Comparison of ENCODE assay signal across 20 mouse cellular contexts in the genomic region with DNA sequence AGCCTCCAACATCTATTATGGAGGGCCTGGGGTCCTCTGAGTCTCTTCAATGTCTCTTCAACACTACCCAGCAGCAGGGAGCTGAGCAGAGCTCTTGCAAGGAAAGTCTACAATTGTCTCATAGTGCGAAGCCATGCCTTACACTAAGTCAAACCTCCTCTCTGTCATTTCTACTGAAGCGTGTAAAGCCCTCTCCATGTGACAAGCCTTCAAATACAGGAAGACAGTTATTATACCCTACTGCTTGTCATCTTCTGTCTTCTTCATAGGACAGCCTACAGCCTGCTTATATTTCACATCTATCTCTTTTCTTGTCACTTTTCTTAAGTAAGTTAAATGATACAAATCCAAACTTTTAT.
DNase-seq lines count a peak whose midpoint lies in the region; ATAC-seq and TF ChIP-seq lines count a peak whose summit lies in the region.
"Had no signal": no experiment of that assay in that cellular context is flagged by ENCODE, and none has a peak within 500 bp of the region (broad histone marks: within the 10 kb centered on the region; RNA-seq: fewer than 3 reads in every experiment).

No protein-coding gene starts in this region.

- no peak for TF ChIP-seq CTCF in intestine, postnatal 0 days (IDR thresholded peaks at IDR 0.05; ENCODE audit: low read depth)
- no peak for TF ChIP-seq CTCF in CH12.LX (conservative IDR thresholded peaks at IDR 0.05 in 1 of 2, IDR thresholded peaks at IDR 0.05 in 1 of 2; ENCODE audit: low read depth in 2 of 2, low read length in 2 of 2)

- no peak overlapping the region for H3K4me2 ChIP-seq in intestine, embryonic 15.5 days (replicated peaks)
- H3K4me2 ChIP-seq in intestine, postnatal 0 days (replicated peaks; ENCODE audit: low read depth), result no peak overlapping the region
- H3K4me2 ChIP-seq in CH12.LX (ENCODE audit: insufficient read depth, low read depth, poor library complexity, severe bottlenecking), result no peak overlapping the region
- H3K4me2 ChIP-seq: embryonic facial prominence, embryonic 13.5 days; forebrain, embryonic 13.5 days; heart, embryonic 13.5 days; hindbrain, embryonic 15.5 days had no signal

- TF ChIP-seq RAD21 in CH12.LX (IDR thresholded peaks at IDR 0.05; ENCODE audit: low read depth, low read length), result no peak

- no peaks in the 10 kb centered on the region for H3K27me3 ChIP-seq in intestine, embryonic 15.5 days (replicated peaks)
- H3K27me3 ChIP-seq in intestine, postnatal 0 days (replicated peaks; ENCODE audit: control insufficient read depth, insufficient read depth, low read length), result no peaks in the 10 kb centered on the region
- H3K27me3 ChIP-seq in CH12.LX (replicated peaks), result no peaks in the 10 kb centered on the region
- H3K27me3 ChIP-seq in splenic B cell, adult 2 months (ENCODE audit: control insufficient read depth, insufficient read depth, low read length, poor library complexity, severe bottlenecking), result no peaks in the 10 kb centered on the region
- H3K27me3 ChIP-seq: embryonic facial prominence, embryonic 13.5 days; forebrain, embryonic 13.5 days; heart, embryonic 13.5 days; hindbrain, embryonic 15.5 days had no signal

- dilution Hi-C loops in CH12.LX (cut with MboI; ENCODE audit: extremely low pct_ligation_motif_present, extremely low pct_unique_long_range_greater_than_20kb, low sequenced_read_pairs), result no loop called here

- no peak overlapping the region for H3K4me3 ChIP-seq in intestine, embryonic 15.5 days (replicated peaks)
- no peak overlapping the region for H3K4me3 ChIP-seq in intestine, postnatal 0 days (ENCODE audit: low read depth, low read length)
- H3K4me3 ChIP-seq in CH12.LX (replicated peaks in 1 of 3; ENCODE audit: low read depth in 2 of 3, low read length in 2 of 3, poor library complexity in 1 of 3), result no peak overlapping the region
- H3K4me3 ChIP-seq: embryonic facial prominence, embryonic 13.5 days; forebrain, embryonic 13.5 days; heart, adult 2 months; heart, embryonic 13.5 days; hindbrain, embryonic 15.5 days had no signal

- H3K9ac ChIP-seq in intestine, embryonic 15.5 days, result no peak overlapping the region
- H3K9ac ChIP-seq in intestine, postnatal 0 days (ENCODE audit: low read depth, low read length), result no peak overlapping the region
- H3K9ac ChIP-seq in CH12.LX (ENCODE audit: insufficient read depth, low read depth), result no peak overlapping the region
- H3K9ac ChIP-seq: embryonic facial prominence, embryonic 13.5 days; forebrain, embryonic 13.5 days; heart, embryonic 13.5 days; hindbrain, embryonic 15.5 days had no signal

- no peaks in the 10 kb centered on the region for H3K4me1 ChIP-seq in intestine, embryonic 15.5 days (replicated peaks)
- H3K4me1 ChIP-seq in intestine, postnatal 0 days (replicated peaks; ENCODE audit: control insufficient read depth, insufficient read depth, low read length), result no peaks in the 10 kb centered on the region
- H3K4me1 ChIP-seq in CH12.LX (ENCODE audit: control insufficient read depth in 1 of 2, insufficient read depth in 2 of 2), result peaks cover 0 to 24% of the 10 kb centered on the region in 2 experiments; a peak in 2 of 4 replicates
- H3K4me1 ChIP-seq: forebrain, embryonic 13.5 days; hindbrain, embryonic 15.5 days had no signal

- no peak for TF ChIP-seq POLR2A in CH12.LX (IDR thresholded peaks at IDR 0.05; ENCODE audit: low read depth, low read length)

- no peaks in the 10 kb centered on the region for H3K79me2 ChIP-seq in CH12.LX (replicated peaks; ENCODE audit: control insufficient read depth, extremely low read depth, insufficient read depth, poor library complexity, severe bottlenecking)

- WGBS in intestine, embryonic 15.5 days, result 80% methylated on average over 2 of the region's 2 CpGs
- WGBS in intestine, postnatal 0 days, result 62% methylated on average over 2 of the region's 2 CpGs

- TF ChIP-seq EP300 in CH12.LX (IDR thresholded peaks at IDR 0.05; ENCODE audit: low read length), result no peak

- 0 out of 2 replicates have a peak, but pooled peaks have one; percentile 4 for ATAC-seq in intestine, embryonic 15.5 days
- ATAC-seq in intestine, postnatal 0 days, result no peak
- ATAC-seq: CD4-positive, CD25-positive, alpha-beta regulatory T cell, adult 4 months; forebrain, embryonic 13.5 days; Patski had no signal

- no peaks in the 10 kb centered on the region for H3K36me3 ChIP-seq in intestine, embryonic 15.5 days
- no peaks in the 10 kb centered on the region for H3K36me3 ChIP-seq in intestine, postnatal 0 days (ENCODE audit: control insufficient read depth, insufficient read depth)
- no peaks in the 10 kb centered on the region for H3K36me3 ChIP-seq in CH12.LX (replicated peaks in 1 of 2; ENCODE audit: control insufficient read depth in 1 of 2, insufficient read depth in 1 of 2, low read length in 1 of 2)
- H3K36me3 ChIP-seq in splenic B cell, adult 2 months (ENCODE audit: control insufficient read depth, insufficient read depth, low read length, poor library complexity, severe bottlenecking), result no peaks in the 10 kb centered on the region
- H3K36me3 ChIP-seq: embryonic facial prominence, embryonic 13.5 days; heart, embryonic 13.5 days; hindbrain, embryonic 15.5 days had no signal

- H3K27ac ChIP-seq in intestine, embryonic 15.5 days, result no peak overlapping the region
- no peak overlapping the region for H3K27ac ChIP-seq in intestine, postnatal 0 days (ENCODE audit: low read depth, low read length)
- H3K27ac ChIP-seq in CH12.LX (ENCODE audit: insufficient read depth, low read depth), result no peak overlapping the region
- H3K27ac ChIP-seq: embryonic facial prominence, embryonic 13.5 days; forebrain, embryonic 13.5 days; heart, adult 2 months; heart, embryonic 13.5 days; hindbrain, embryonic 15.5 days had no signal

- in situ Hi-C loops in CH12.LX (cut with MboI; ENCODE audit: low pct_ligation_motif_present, low pct_unique_long_range_greater_than_20kb, low sequenced_read_pairs), result no loop called here

- DNase-seq in A20 (ENCODE audit: low read depth, low spot score) (peak; percentile 52), CH12.LX (ENCODE audit: extremely low read depth) (peak; percentile 18)
- DNase-seq in splenic B cell, adult 2 months (ENCODE audit: low read depth, low spot score), result peak; percentile 62
- DNase-seq in right cerebral cortex, postnatal 25 days, result no peak
- DNase-seq: adrenal gland, adult 2 months; adrenal gland, postnatal 25 days; cerebellum, adult 18-20 months; cerebellum, adult 9-11 months; cerebellum, postnatal 36 days; gastrocnemius, postnatal 14 days; heart, adult 2 months; heart, postnatal 36 days had no signal

- H3K9me3 ChIP-seq in intestine, embryonic 15.5 days, result no peaks in the 10 kb centered on the region
- H3K9me3 ChIP-seq in intestine, postnatal 0 days (ENCODE audit: control insufficient read depth), result no peaks in the 10 kb centered on the region
- no peaks in the 10 kb centered on the region for H3K9me3 ChIP-seq in CH12.LX (replicated peaks; ENCODE audit: low read length)
- H3K9me3 ChIP-seq: embryonic facial prominence, embryonic 13.5 days; forebrain, embryonic 13.5 days; heart, embryonic 13.5 days; hindbrain, embryonic 15.5 days had no signal

TF ChIP-seq in CH12.LX, 34 proteins besides CTCF, POLR2A, EP300 and RAD21:
- TF ChIP-seq USF2 (conservative IDR thresholded peaks at IDR 0.05; ENCODE audit: low read depth, low read length) (no peak), MXI1 (IDR thresholded peaks at IDR 0.05; ENCODE audit: low read depth, low read length) (no peak), E2F4 (IDR thresholded peaks at IDR 0.05; ENCODE audit: insufficient replicate concordance, low read depth, low read length) (no peak), ZC3H11A (IDR thresholded peaks at IDR 0.05; ENCODE audit: low read depth, low read length) (no peak), BHLHE40 (IDR thresholded peaks at IDR 0.05; ENCODE audit: low read depth, low read length) (no peak)
